In the genomic region with DNA sequence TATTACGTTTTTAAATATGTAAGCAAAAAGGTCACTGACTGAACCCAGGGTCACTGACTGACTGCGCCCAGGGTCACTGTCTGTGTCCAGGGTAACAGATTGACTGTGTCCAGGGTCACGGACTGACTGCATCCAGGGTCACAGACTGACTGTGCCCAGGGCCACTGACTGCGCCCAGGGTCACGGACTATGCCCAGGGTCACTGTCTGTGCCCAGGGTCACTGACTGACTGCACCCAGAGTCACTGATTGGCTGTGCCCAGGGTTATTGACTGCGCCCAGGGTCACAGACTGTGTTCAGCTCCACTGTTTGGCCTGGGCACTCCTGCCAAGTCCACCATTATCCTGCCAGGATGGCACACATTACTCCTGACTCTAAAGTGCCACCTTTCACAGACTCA, we compare ENCODE assay signal across 35 mouse cellular contexts. TPM values are rescaled to one million over a fixed set of nuclear protein-coding genes. Genes with fewer than 3 reads are reported as not detected.
DNase-seq lines count a peak whose midpoint lies in the region; ATAC-seq and TF ChIP-seq lines count a peak whose summit lies in the region.
"Had no signal": no experiment of that assay in that cellular context is flagged by ENCODE, and none has a peak within 500 bp of the region (broad histone marks: within the 10 kb centered on the region; RNA-seq: fewer than 3 reads in every experiment).

No protein-coding gene starts in this region.

- no peaks in the 10 kb centered on the region for H3K4me1 ChIP-seq in embryonic facial prominence, embryonic 15.5 days
- H3K4me1 ChIP-seq in embryonic facial prominence, embryonic 10.5 days: 0 out of 2 replicates have a peak, but pooled peaks cover 3% of the 10 kb centered on the region
- H3K4me1 ChIP-seq in liver, embryonic 12.5 days: no peaks in the 10 kb centered on the region
- no peaks in the 10 kb centered on the region for H3K4me1 ChIP-seq in liver, embryonic 14.5 days (replicated peaks; ENCODE audit: control insufficient read depth in 2 of 2, insufficient read depth in 2 of 2, low read length in 1 of 2)
- H3K4me1 ChIP-seq in forebrain, embryonic 16.5 days (replicated peaks; ENCODE audit: control insufficient read depth, insufficient read depth, low read length): no peaks in the 10 kb centered on the region
- H3K4me1 ChIP-seq: forebrain, embryonic 15.5 days; intestine, embryonic 15.5 days; kidney, embryonic 15.5 days; liver, embryonic 15.5 days; lung, embryonic 15.5 days; stomach, embryonic 15.5 days had no signal

- TF ChIP-seq EP300 in liver, embryonic 14.5 days (IDR thresholded peaks at IDR 0.05; ENCODE audit: low read depth): no peak

- 90% methylated on average over 6 of the region's 6 CpGs for WGBS in embryonic facial prominence, embryonic 15.5 days
- WGBS in embryonic facial prominence, embryonic 10.5 days: 85% methylated on average over 6 of the region's 6 CpGs
- WGBS in liver, embryonic 12.5 days (ENCODE audit: insufficient replicate concordance): 93% methylated on average over 6 of the region's 6 CpGs
- WGBS in liver, embryonic 14.5 days (ENCODE audit: insufficient replicate concordance): 91% methylated on average over 6 of the region's 6 CpGs
- 97% methylated on average over 6 of the region's 6 CpGs for WGBS in forebrain, embryonic 16.5 days

- TF ChIP-seq CTCF in liver, embryonic 14.5 days (IDR thresholded peaks at IDR 0.05; ENCODE audit: low read depth): no peak

- H3K4me3 ChIP-seq in embryonic facial prominence, embryonic 15.5 days (replicated peaks): no peak overlapping the region
- no peak overlapping the region for H3K4me3 ChIP-seq in embryonic facial prominence, embryonic 10.5 days
- H3K4me3 ChIP-seq in liver, embryonic 12.5 days: no peak overlapping the region
- no peak overlapping the region for H3K4me3 ChIP-seq in liver, embryonic 14.5 days (ENCODE audit: insufficient read depth in 1 of 2, low read depth in 2 of 2, low read length in 2 of 2)
- H3K4me3 ChIP-seq in forebrain, embryonic 16.5 days (replicated peaks; ENCODE audit: low read length): no peak overlapping the region
- H3K4me3 ChIP-seq: forebrain, embryonic 10.5 days; forebrain, embryonic 15.5 days; gastrocnemius, adult 2 months; hindbrain, embryonic 12.5 days; intestine, embryonic 15.5 days; kidney, embryonic 15.5 days; liver, embryonic 15.5 days; lung, embryonic 15.5 days; stomach, embryonic 15.5 days had no signal

- no peak overlapping the region for H3K4me2 ChIP-seq in embryonic facial prominence, embryonic 15.5 days (replicated peaks)
- no peak overlapping the region for H3K4me2 ChIP-seq in liver, embryonic 12.5 days
- H3K4me2 ChIP-seq in liver, embryonic 14.5 days (ENCODE audit: low read depth): no peak overlapping the region
- no peak overlapping the region for H3K4me2 ChIP-seq in forebrain, embryonic 16.5 days (ENCODE audit: low read length)
- H3K4me2 ChIP-seq: forebrain, embryonic 15.5 days; heart, embryonic 11.5 days; hindbrain, embryonic 12.5 days; intestine, embryonic 15.5 days; kidney, embryonic 15.5 days; liver, embryonic 15.5 days; lung, embryonic 15.5 days; stomach, embryonic 15.5 days had no signal

- no peak overlapping the region for H3K27ac ChIP-seq in embryonic facial prominence, embryonic 15.5 days (replicated peaks)
- no peak overlapping the region for H3K27ac ChIP-seq in embryonic facial prominence, embryonic 10.5 days (replicated peaks)
- H3K27ac ChIP-seq in liver, embryonic 12.5 days: 0 out of 2 replicates have a peak overlapping the region, but pooled peaks have one; percentile 25
- H3K27ac ChIP-seq in liver, embryonic 14.5 days: no peak overlapping the region
- no peak overlapping the region for H3K27ac ChIP-seq in forebrain, embryonic 16.5 days (ENCODE audit: low read length)
- H3K27ac ChIP-seq: forebrain, embryonic 10.5 days; forebrain, embryonic 15.5 days; gastrocnemius, adult 2 months; hindbrain, embryonic 12.5 days; hindbrain, postnatal 0 days; intestine, embryonic 15.5 days; kidney, embryonic 15.5 days; liver, embryonic 15.5 days; lung, embryonic 15.5 days; stomach, embryonic 15.5 days had no signal

- H3K9ac ChIP-seq in embryonic facial prominence, embryonic 15.5 days: no peak overlapping the region
- no peak overlapping the region for H3K9ac ChIP-seq in liver, embryonic 12.5 days
- no peak overlapping the region for H3K9ac ChIP-seq in liver, embryonic 14.5 days (replicated peaks)
- H3K9ac ChIP-seq in forebrain, embryonic 16.5 days (replicated peaks; ENCODE audit: low read depth, low read length): no peak overlapping the region
- H3K9ac ChIP-seq: forebrain, embryonic 15.5 days; hindbrain, embryonic 12.5 days; intestine, embryonic 15.5 days; kidney, embryonic 15.5 days; liver, embryonic 15.5 days; lung, embryonic 15.5 days; stomach, embryonic 15.5 days had no signal

- peak; percentile 60; the same call in 1 of the 2 replicates for ATAC-seq in embryonic facial prominence, embryonic 15.5 days (ENCODE audit: insufficient number of reproducible peaks, low FRiP score, low TSS enrichment, low read depth)
- 0 out of 2 replicates have a peak, but pooled peaks have one; percentile 19 for ATAC-seq in liver, embryonic 12.5 days
- ATAC-seq in liver, embryonic 14.5 days (ENCODE audit: insufficient read depth): peak; percentile 19; the same call in 1 of the 2 replicates
- no peak for ATAC-seq in forebrain, embryonic 16.5 days
- ATAC-seq: forebrain, embryonic 15.5 days; hindbrain, postnatal 0 days; intestine, embryonic 15.5 days had no signal

- H3K27me3 ChIP-seq in embryonic facial prominence, embryonic 15.5 days: no peaks in the 10 kb centered on the region
- no peaks in the 10 kb centered on the region for H3K27me3 ChIP-seq in embryonic facial prominence, embryonic 10.5 days (replicated peaks; ENCODE audit: low read depth, poor library complexity, severe bottlenecking)
- no peaks in the 10 kb centered on the region for H3K27me3 ChIP-seq in liver, embryonic 12.5 days (replicated peaks)
- no peaks in the 10 kb centered on the region for H3K27me3 ChIP-seq in liver, embryonic 14.5 days (ENCODE audit: control insufficient read depth, insufficient read depth, low read length)
- no peaks in the 10 kb centered on the region for H3K27me3 ChIP-seq in forebrain, embryonic 16.5 days (replicated peaks; ENCODE audit: control insufficient read depth, insufficient read depth, low read length)
- H3K27me3 ChIP-seq: forebrain, embryonic 15.5 days; hindbrain, embryonic 12.5 days; intestine, embryonic 15.5 days; kidney, embryonic 15.5 days; liver, embryonic 15.5 days; lung, embryonic 15.5 days; stomach, embryonic 15.5 days had no signal

- H3K36me3 ChIP-seq in embryonic facial prominence, embryonic 15.5 days: peaks cover 76% of the 10 kb centered on the region
- peaks cover 78% of the 10 kb centered on the region for H3K36me3 ChIP-seq in embryonic facial prominence, embryonic 10.5 days (replicated peaks)
- peaks cover 100% of the 10 kb centered on the region for H3K36me3 ChIP-seq in liver, embryonic 12.5 days
- H3K36me3 ChIP-seq in liver, embryonic 14.5 days (replicated peaks; ENCODE audit: control insufficient read depth, insufficient read depth, low read depth): peaks cover 78% of the 10 kb centered on the region
- peaks cover 31% of the 10 kb centered on the region for H3K36me3 ChIP-seq in forebrain, embryonic 16.5 days (ENCODE audit: control insufficient read depth, insufficient read depth)

- no peak for DNase-seq in embryonic facial prominence, embryonic 10.5 days (ENCODE audit: low spot score)
- DNase-seq in liver: no peak
- DNase-seq in adrenal gland, postnatal 36 days: peak; percentile 74 to 88
- DNase-seq in liver, embryonic 14.5 days (ENCODE audit: low read depth in 3 of 3, low spot score in 3 of 3): no peak
- DNase-seq in left cerebral cortex, adult 8-10 months (ENCODE audit: low spot score in 2 of 2): no peak
- DNase-seq: cerebellum, adult 11-12 months; cerebellum, postnatal 10 days; gastrocnemius, adult 2 months; gastrocnemius, postnatal 36 days; heart, adult 18-20 months; heart, postnatal 36 days; kidney, postnatal 4 days; layer of hippocampus, postnatal 36 days; lung, postnatal 36 days; midbrain, embryonic 14.5 days; right cerebral cortex, postnatal 14 days; thymus, postnatal 14 days had no signal

- H3K9me3 ChIP-seq in embryonic facial prominence, embryonic 15.5 days (replicated peaks): no peaks in the 10 kb centered on the region
- no peaks in the 10 kb centered on the region for H3K9me3 ChIP-seq in embryonic facial prominence, embryonic 10.5 days
- H3K9me3 ChIP-seq in liver, embryonic 12.5 days (replicated peaks): no peaks in the 10 kb centered on the region
- no peaks in the 10 kb centered on the region for H3K9me3 ChIP-seq in liver, embryonic 14.5 days (ENCODE audit: control insufficient read depth, low read length)
- H3K9me3 ChIP-seq in forebrain, embryonic 16.5 days (ENCODE audit: control insufficient read depth, low read length): no peaks in the 10 kb centered on the region
- H3K9me3 ChIP-seq: forebrain, embryonic 10.5 days; forebrain, embryonic 15.5 days; G1E; hindbrain, embryonic 12.5 days; intestine, embryonic 15.5 days; kidney, embryonic 15.5 days; liver, embryonic 15.5 days; lung, embryonic 15.5 days; stomach, embryonic 15.5 days had no signal

RNA-seq across cellular contexts. Expression of a gene that starts 17.6 kb away (rescaled TPM):
- polyA plus RNA-seq in embryonic facial prominence, embryonic 15.5 days (2015; fragmentation: Nextera tagmentation; extraction: Ambion mirVana): 190 and 193 TPM in 2 replicates
- polyA plus RNA-seq in embryonic facial prominence, embryonic 10.5 days (2016; fragmentation: Nextera tagmentation; extraction: Ambion mirVana): 127 and 133 TPM in 2 replicates
- polyA plus RNA-seq in liver, embryonic 12.5 days (2016; fragmentation: Nextera tagmentation; extraction: Ambion mirVana): 94.2 and 94.9 TPM in 2 replicates
- 100 to 1,000 TPM; 229 to 405 TPM for total RNA-seq in adrenal gland, postnatal 36 days (2021)
- 44.2 and 50.8 TPM in 2 replicates for polyA plus RNA-seq in liver, embryonic 14.5 days (2012; rRNA removed)
- 59.5 and 65.1 TPM in 2 replicates for polyA plus RNA-seq in liver, embryonic 14.5 days (2014; fragmentation: Nextera tagmentation; extraction: Ambion mirVana)
- polyA plus RNA-seq in forebrain, embryonic 16.5 days (2015; fragmentation: Nextera tagmentation; extraction: Ambion mirVana): 201 and 205 TPM in 2 replicates
- total RNA-seq in left cerebral cortex, adult 8-10 months (2022): 100 to 1,000 TPM; 119 to 138 (median 124) TPM

RNA-seq across cellular contexts. Expression of a gene that starts 26.1 kb away (rescaled TPM):
- polyA plus RNA-seq in embryonic facial prominence, embryonic 15.5 days (2015; fragmentation: Nextera tagmentation; extraction: Ambion mirVana): 505 and 540 TPM in 2 replicates
- 343 and 353 TPM in 2 replicates for polyA plus RNA-seq in embryonic facial prominence, embryonic 10.5 days (2016; fragmentation: Nextera tagmentation; extraction: Ambion mirVana)
- polyA plus RNA-seq in liver, embryonic 12.5 days (2016; fragmentation: Nextera tagmentation; extraction: Ambion mirVana): 310 and 322 TPM in 2 replicates
- 100 to 1,000 TPM; 378 to 436 TPM for total RNA-seq in adrenal gland, postnatal 36 days (2021)
- 228 and 239 TPM in 2 replicates for polyA plus RNA-seq in liver, embryonic 14.5 days (2012; rRNA removed)
- 151 and 161 TPM in 2 replicates for polyA plus RNA-seq in liver, embryonic 14.5 days (2014; fragmentation: Nextera tagmentation; extraction: Ambion mirVana)
- polyA plus RNA-seq in forebrain, embryonic 16.5 days (2015; fragmentation: Nextera tagmentation; extraction: Ambion mirVana): 644 and 645 TPM in 2 replicates
- 100 to 1,000 TPM; 218 to 302 (median 272) TPM for total RNA-seq in left cerebral cortex, adult 8-10 months (2022)

RNA-seq across cellular contexts. Expression of a gene that starts 32.9 kb away (rescaled TPM):
- 2.3 and 2.9 TPM in 2 replicates for polyA plus RNA-seq in embryonic facial prominence, embryonic 15.5 days (2015; fragmentation: Nextera tagmentation; extraction: Ambion mirVana)
- polyA plus RNA-seq in embryonic facial prominence, embryonic 10.5 days (2016; fragmentation: Nextera tagmentation; extraction: Ambion mirVana): 8.2 and 11.2 TPM in 2 replicates
- polyA plus RNA-seq in liver, embryonic 12.5 days (2016; fragmentation: Nextera tagmentation; extraction: Ambion mirVana): 477 and 480 TPM in 2 replicates
- under 1 TPM in 1 of 2 experiments, not detected in 1; 0.89 TPM for total RNA-seq in adrenal gland, postnatal 36 days (2021)
- polyA plus RNA-seq in liver, embryonic 14.5 days (2012; rRNA removed): 260 and 298 TPM in 2 replicates
- 576 and 578 TPM in 2 replicates for polyA plus RNA-seq in liver, embryonic 14.5 days (2014; fragmentation: Nextera tagmentation; extraction: Ambion mirVana)
- polyA plus RNA-seq in forebrain, embryonic 16.5 days (2015; fragmentation: Nextera tagmentation; extraction: Ambion mirVana): 0.47 and 1.0 TPM in 2 replicates
- under 1 TPM in 1 of 4 experiments, not detected in 3; 0.50 TPM for total RNA-seq in left cerebral cortex, adult 8-10 months (2022)
- total RNA-seq: gastrocnemius, adult 2 months; gastrocnemius, postnatal 36 days; layer of hippocampus, adult 8-10 months; layer of hippocampus, postnatal 36 days; left cerebral cortex, postnatal 10 days; monocyte, adult 5-6 weeks had no signal
- polyA plus RNA-seq: small intestine, adult 2 months had no signal

RNA-seq across cellular contexts. Expression of a gene that starts 33.4 kb away (rescaled TPM):
- 77.8 and 83.6 TPM in 2 replicates for polyA plus RNA-seq in embryonic facial prominence, embryonic 15.5 days (2015; fragmentation: Nextera tagmentation; extraction: Ambion mirVana)
- polyA plus RNA-seq in embryonic facial prominence, embryonic 10.5 days (2016; fragmentation: Nextera tagmentation; extraction: Ambion mirVana): 65.2 and 65.9 TPM in 2 replicates
- 70.8 and 72.8 TPM in 2 replicates for polyA plus RNA-seq in liver, embryonic 12.5 days (2016; fragmentation: Nextera tagmentation; extraction: Ambion mirVana)
- 100 to 1,000 TPM in 1 of 2 experiments, 10 to 100 TPM in 1; 84.2 to 102 TPM for total RNA-seq in adrenal gland, postnatal 36 days (2021)
- 21.9 and 42.9 TPM in 2 replicates for polyA plus RNA-seq in liver, embryonic 14.5 days (2012; rRNA removed)
- polyA plus RNA-seq in liver, embryonic 14.5 days (2014; fragmentation: Nextera tagmentation; extraction: Ambion mirVana): 52.6 and 56.0 TPM in 2 replicates
- 73.2 and 78.4 TPM in 2 replicates for polyA plus RNA-seq in forebrain, embryonic 16.5 days (2015; fragmentation: Nextera tagmentation; extraction: Ambion mirVana)
- 10 to 100 TPM; 48.4 to 62.7 (median 56.9) TPM for total RNA-seq in left cerebral cortex, adult 8-10 months (2022)

RNA-seq across cellular contexts. Expression of a gene that starts 44.1 kb away (rescaled TPM):
- 45.3 and 47.0 TPM in 2 replicates for polyA plus RNA-seq in embryonic facial prominence, embryonic 15.5 days (2015; fragmentation: Nextera tagmentation; extraction: Ambion mirVana)
- 38.9 and 42.5 TPM in 2 replicates for polyA plus RNA-seq in embryonic facial prominence, embryonic 10.5 days (2016; fragmentation: Nextera tagmentation; extraction: Ambion mirVana)
- polyA plus RNA-seq in liver, embryonic 12.5 days (2016; fragmentation: Nextera tagmentation; extraction: Ambion mirVana): 27.2 and 29.8 TPM in 2 replicates
- total RNA-seq in adrenal gland, postnatal 36 days (2021): 10 to 100 TPM; 37.3 to 39.0 TPM
- 5.7 and 9.3 TPM in 2 replicates for polyA plus RNA-seq in liver, embryonic 14.5 days (2012; rRNA removed)
- polyA plus RNA-seq in liver, embryonic 14.5 days (2014; fragmentation: Nextera tagmentation; extraction: Ambion mirVana): 11.7 and 13.0 TPM in 2 replicates
- 98.7 and 104 TPM in 2 replicates for polyA plus RNA-seq in forebrain, embryonic 16.5 days (2015; fragmentation: Nextera tagmentation; extraction: Ambion mirVana)
- total RNA-seq in left cerebral cortex, adult 8-10 months (2022): 10 to 100 TPM; 48.8 to 62.7 (median 58.4) TPM

Comparison
In these comparisons a context has a peak if more than half of its experiments do, and no peak if none do; other contexts are left out.
1. DNase-seq: peak in adrenal gland, postnatal 36 days (2 of 2); none in embryonic facial prominence, embryonic 10.5 days (single experiment), liver (single experiment), liver, embryonic 14.5 days (0 of 3) and left cerebral cortex, adult 8-10 months (0 of 2).
2. RNA of a gene that starts 32.9 kb away (polyA plus RNA-seq): 260 to 578 TPM in liver, embryonic 14.5 days and 477 to 480 TPM in liver, embryonic 12.5 days; 8.2 to 11.2 TPM in embryonic facial prominence, embryonic 10.5 days, 2.3 to 2.9 TPM in embryonic facial prominence, embryonic 15.5 days and 0.47 to 1.0 TPM in forebrain, embryonic 16.5 days; every median in the first group is over 10 times any median in the second.